Mouse (Mus musculus): ENCODE data around the gene Kctd19.

DNA sequence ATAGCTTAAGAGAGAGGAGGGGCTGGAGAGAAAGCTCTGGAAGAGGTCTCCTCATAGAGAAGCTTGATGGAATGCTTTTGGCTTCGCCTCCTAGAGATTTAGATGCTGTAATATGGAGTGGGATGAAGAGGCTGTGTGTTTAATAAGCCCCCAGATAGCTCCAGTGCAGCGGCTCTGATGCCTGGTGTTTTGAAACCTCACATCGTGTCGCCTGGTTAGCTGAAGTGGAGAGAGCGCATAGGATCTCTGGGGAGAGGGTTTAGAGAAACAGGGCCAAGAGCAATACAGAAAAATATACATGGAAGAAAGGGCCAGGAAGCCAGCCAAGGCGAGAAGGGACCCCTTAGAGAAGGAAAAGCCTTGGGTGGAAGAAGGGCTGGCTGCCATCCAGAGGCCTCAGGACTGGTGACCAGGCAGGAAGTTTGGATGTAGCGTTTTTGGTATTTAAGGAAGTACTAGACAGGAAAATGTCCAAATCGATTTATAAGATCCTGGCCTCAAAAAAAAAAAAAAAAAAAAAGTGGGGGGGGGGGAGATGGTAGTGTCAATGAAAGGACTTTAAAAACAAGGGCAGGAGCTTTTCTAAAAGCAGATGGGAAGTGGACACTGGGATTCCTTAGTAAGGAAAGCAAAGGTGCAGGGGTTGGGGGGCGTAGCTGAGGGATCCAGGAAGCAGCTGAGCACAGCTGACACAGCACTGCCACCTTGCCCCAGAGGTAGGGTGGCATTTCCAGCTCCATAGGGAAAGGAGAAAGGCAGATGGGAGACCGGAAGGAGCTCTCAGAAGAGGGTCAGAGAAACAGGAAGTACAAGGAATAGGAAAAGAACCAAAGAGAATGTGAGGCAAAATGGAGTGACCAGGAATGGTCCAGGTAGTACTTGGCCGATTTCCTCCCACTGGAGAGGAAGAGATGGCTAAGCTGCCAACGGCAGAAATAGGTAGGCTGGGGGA, 51.3 kb downstream of the Kctd19 start:
- TF ChIP-seq CHD2 (IDR thresholded peaks at IDR 0.05; ENCODE audit: low read depth, low read length) (no peak), ZC3H11A (IDR thresholded peaks at IDR 0.05; ENCODE audit: borderline replicate concordance, low read depth, low read length) (no peak), MAFK (IDR thresholded peaks at IDR 0.05; ENCODE audit: insufficient read depth, low read depth, low read length) (no peak), ZNF384 (IDR thresholded peaks at IDR 0.05; ENCODE audit: low read depth, low read length) (no peak)

All from ES-E14 (cell line).